Mouse (Mus musculus) bone marrow macrophage, adult 2 months (primary cell): ENCODE measurements around the gene Acacb. TPM values are rescaled to one million over a fixed set of nuclear protein-coding genes. Genes with fewer than 3 reads are reported as not detected.
A peak's percentile ranks its signal among the peaks of the same experiment; 100 is the strongest.

Source experiments
- H3K27ac ChIP-seq: 2 replicates; pipeline ENCODE4 v1.5.1; 2012; ENCODE audit warnings: low read depth, low read length; ENCODE audit not compliant: insufficient read depth
- H3K4me1 ChIP-seq: 2 replicates; pipeline ENCODE4 v1.6.1; 2012; ENCODE audit warnings: low read length; ENCODE audit not compliant: control insufficient read depth, insufficient read depth
- H3K4me3 ChIP-seq: 2 replicates; pipeline ENCODE4 v1.5.1; 2012; ENCODE audit warnings: mild to moderate bottlenecking, low read length, moderate library complexity; ENCODE audit not compliant: insufficient read depth
- CTCF ChIP-seq: IDR thresholded peaks from 2 replicates; pipeline ENCODE4 v1.5.1; 2012; ENCODE audit warnings: low read depth, mild to moderate bottlenecking, low read length, moderate library complexity
- POLR2A ChIP-seq: IDR thresholded peaks from 2 replicates; pipeline ENCODE4 v1.6.1; 2012; ENCODE audit warnings: mild to moderate bottlenecking, low read depth, low read length, borderline replicate concordance
- polyA plus RNA-seq: library from polyadenylated mRNA; stranded (reverse); fragments of >200 nt; gene quantifications from 2 replicates; pipeline ENCODE4 v1.2.4, GENCODE M21; 2012; ENCODE audit not compliant: missing spikeins, insufficient read depth, insufficient read length

Gene Acacb
- polyA plus RNA-seq: 0.19 and 0.24 TPM in 2 replicates

- H3K4me1 ChIP-seq: no peaks in the 10 kb centered on the region
- TF ChIP-seq CTCF: no peak
- TF ChIP-seq POLR2A: no peak
- no peak within 1 kb of the TSS for H3K27ac ChIP-seq
- H3K4me3 ChIP-seq: no peak within 1 kb of the TSS
These were observed at the start of gene Acacb for GRCm38 (mm10) chr5:114146028-114146888. Gene Acacb (plus strand): TSS chr5:114146535.

GRCm38 (mm10) chr5:114099709-114100389, 46.5 kb upstream of the Acacb start:
- TF ChIP-seq POLR2A (no peak), CTCF (no peak)
- Histone ChIP-seq H3K27ac (no peak overlapping the region), H3K4me3 (peak overlapping the region; percentile 87), H3K4me1 (peaks cover 26% of the 10 kb centered on the region)

GRCm38 (mm10) chr5:114100390-114101099, 45.8 kb upstream of the Acacb start:
- peak overlapping the region; percentile 87 for H3K4me3 ChIP-seq
- peaks cover 26% of the 10 kb centered on the region for H3K4me1 ChIP-seq
- TF ChIP-seq CTCF (no peak), POLR2A (no peak)
- no peak overlapping the region for H3K27ac ChIP-seq

GRCm38 (mm10) chr5:114101873-114102272, 44.5 kb upstream of the Acacb start:
- Histone ChIP-seq H3K4me1 (peaks cover 26% of the 10 kb centered on the region), H3K4me3 (no peak overlapping the region), H3K27ac (no peak overlapping the region)
- TF ChIP-seq POLR2A: no peak
- no peak for TF ChIP-seq CTCF

GRCm38 (mm10) chr5:114102807-114103206, 43.5 kb upstream of the Acacb start:
- H3K4me3 ChIP-seq: no peak overlapping the region
- H3K27ac ChIP-seq: peak overlapping the region; percentile 45
- peaks cover 26% of the 10 kb centered on the region for H3K4me1 ChIP-seq
- TF ChIP-seq CTCF: no peak
- no peak for TF ChIP-seq POLR2A

- H3K4me3 ChIP-seq: no peak overlapping the region
- no peak overlapping the region for H3K27ac ChIP-seq
- TF ChIP-seq POLR2A (no peak), CTCF (no peak)
- peaks cover 19% of the 10 kb centered on the region for H3K4me1 ChIP-seq
These were observed 39.9 kb upstream of the Acacb start for GRCm38 (mm10) chr5:114106391-114106935.

GRCm38 (mm10) chr5:114113334-114113733, 33.0 kb upstream of the Acacb start:
- TF ChIP-seq POLR2A (no peak), CTCF (peak; percentile 16; the same call in 1 of the 2 replicates)
- H3K27ac ChIP-seq: no peak overlapping the region
- H3K4me3 ChIP-seq: no peak overlapping the region
- peaks cover 15% of the 10 kb centered on the region for H3K4me1 ChIP-seq

- TF ChIP-seq POLR2A (no peak), CTCF (no peak)
- H3K4me3 ChIP-seq: no peak overlapping the region
- H3K4me1 ChIP-seq: peaks cover 15% of the 10 kb centered on the region
- peak overlapping the region; percentile 20; the same call in 1 of the 2 replicates for H3K27ac ChIP-seq
These were observed 31.3 kb upstream of the Acacb start for GRCm38 (mm10) chr5:114115030-114115429.

- Histone ChIP-seq H3K27ac (no peak overlapping the region), H3K4me3 (no peak overlapping the region), H3K4me1 (peaks cover 15% of the 10 kb centered on the region)
- TF ChIP-seq POLR2A (no peak), CTCF (no peak)
These were observed 29.7 kb upstream of the Acacb start for GRCm38 (mm10) chr5:114116586-114116985.
